Mouse (Mus musculus): Measurements from ENCODE around the gene Bcl2a1b.
"Not testable (repeated sequence)": the region's sequence is repeated elsewhere in the genome, so short reads cannot be mapped to it uniquely, and the experiment has no call there.

DNA sequence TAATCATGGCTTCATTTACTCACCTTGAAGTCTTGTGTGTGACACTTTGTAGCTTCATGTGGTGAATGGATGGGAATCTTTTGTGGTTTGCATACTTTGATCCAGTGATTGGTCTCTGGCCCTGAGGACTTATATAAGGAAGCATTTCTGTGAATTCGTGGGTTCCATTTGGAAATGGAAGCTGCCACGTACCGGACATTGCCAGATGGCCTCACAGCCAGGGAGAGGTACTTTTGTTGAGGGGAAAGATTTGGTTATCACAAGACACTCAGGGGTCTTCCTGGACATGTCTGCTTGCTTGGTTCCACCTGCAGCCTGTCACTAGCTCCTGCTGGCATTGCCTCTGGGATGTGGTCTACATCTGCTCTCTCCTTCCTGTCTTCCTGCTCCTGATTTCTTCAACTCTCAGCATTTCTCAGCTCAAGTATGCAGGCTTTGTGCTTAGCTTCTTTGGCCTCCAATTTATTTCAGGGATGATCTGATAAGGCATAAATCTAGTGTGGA, 41.6 kb downstream of the Bcl2a1b start:
- not testable (repeated sequence) for TF ChIP-seq POLR2A (IDR thresholded peaks at IDR 0.05; ENCODE audit: low read depth, low read length); CTCF (conservative IDR thresholded peaks at IDR 0.05; ENCODE audit: insufficient read depth, insufficient read length, low read depth, low read length)
